Mouse (Mus musculus): ENCODE data around the gene Brap. TPM values are rescaled to one million over a fixed set of nuclear protein-coding genes. Genes with fewer than 3 reads are reported as not detected.
"Not testable (repeated sequence)": the region's sequence is repeated elsewhere in the genome, so short reads cannot be mapped to it uniquely, and the experiment has no call there.

The Brap gene
- polyA plus RNA-seq, 1 experiment from 2014 or later, result 51.3 TPM

DNA sequence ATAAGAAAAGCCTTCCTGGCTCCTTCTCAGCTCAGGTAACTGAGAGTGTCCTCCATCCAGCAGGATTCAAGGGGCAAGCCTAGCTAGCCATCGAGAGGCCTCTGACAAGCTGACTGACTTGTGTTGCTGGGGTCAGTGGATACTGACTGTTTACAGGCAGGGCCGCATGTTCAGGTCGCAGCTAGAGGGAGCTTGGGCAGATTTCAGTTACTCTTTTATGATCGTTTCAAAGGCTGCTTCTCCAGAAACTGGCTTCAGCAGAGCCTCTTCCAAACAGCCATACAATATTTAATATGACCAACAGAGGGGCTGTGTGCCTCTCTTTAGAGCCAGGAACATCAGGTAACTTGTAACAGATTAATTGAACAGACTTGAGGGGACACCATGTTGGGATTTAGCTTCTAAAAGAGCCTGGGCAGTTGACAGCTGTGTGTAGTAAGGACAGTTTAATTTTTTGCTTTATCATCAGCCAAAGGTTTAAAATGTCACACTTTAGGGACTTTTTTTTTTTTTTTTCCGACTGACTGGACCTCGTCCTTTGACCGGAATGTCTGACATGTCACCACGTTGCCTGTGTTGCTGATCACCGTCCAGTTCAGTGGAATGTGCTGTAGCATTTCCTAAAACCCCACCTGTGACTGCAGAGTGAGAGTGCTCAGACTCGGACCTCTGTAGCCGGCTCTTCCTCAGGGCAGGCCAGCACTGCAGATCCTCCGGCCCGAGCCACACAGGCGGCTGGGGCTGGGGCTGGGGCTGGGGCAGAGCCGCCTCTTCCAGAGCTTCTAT, 25.9 kb downstream of the Brap start:
- no peak overlapping the region for H3K4me2 ChIP-seq (ENCODE audit: low read depth)
- 80% methylated on average over 15 of the region's 15 CpGs for WGBS
- H3K27ac ChIP-seq (ENCODE audit: low read depth, low read length), result no peak overlapping the region
- peaks cover 20% of the 10 kb centered on the region for H3K36me3 ChIP-seq (ENCODE audit: control insufficient read depth, insufficient read depth, low read length)
- no peak for DNase-seq (ENCODE audit: low spot score)
- no peak overlapping the region for H3K9ac ChIP-seq (ENCODE audit: low read length)
- no peak for ATAC-seq (ENCODE audit: insufficient read depth, low FRiP score, low TSS enrichment)
- no peaks in the 10 kb centered on the region for H3K4me1 ChIP-seq (ENCODE audit: control insufficient read depth, insufficient read depth, low read length)
- no peak overlapping the region for H3K4me3 ChIP-seq (ENCODE audit: low read depth, low read length)
- no peaks in the 10 kb centered on the region for H3K27me3 ChIP-seq (ENCODE audit: control insufficient read depth, insufficient read depth, low read length)
- no peaks in the 10 kb centered on the region for H3K9me3 ChIP-seq (ENCODE audit: control insufficient read depth, low read length)

DNA sequence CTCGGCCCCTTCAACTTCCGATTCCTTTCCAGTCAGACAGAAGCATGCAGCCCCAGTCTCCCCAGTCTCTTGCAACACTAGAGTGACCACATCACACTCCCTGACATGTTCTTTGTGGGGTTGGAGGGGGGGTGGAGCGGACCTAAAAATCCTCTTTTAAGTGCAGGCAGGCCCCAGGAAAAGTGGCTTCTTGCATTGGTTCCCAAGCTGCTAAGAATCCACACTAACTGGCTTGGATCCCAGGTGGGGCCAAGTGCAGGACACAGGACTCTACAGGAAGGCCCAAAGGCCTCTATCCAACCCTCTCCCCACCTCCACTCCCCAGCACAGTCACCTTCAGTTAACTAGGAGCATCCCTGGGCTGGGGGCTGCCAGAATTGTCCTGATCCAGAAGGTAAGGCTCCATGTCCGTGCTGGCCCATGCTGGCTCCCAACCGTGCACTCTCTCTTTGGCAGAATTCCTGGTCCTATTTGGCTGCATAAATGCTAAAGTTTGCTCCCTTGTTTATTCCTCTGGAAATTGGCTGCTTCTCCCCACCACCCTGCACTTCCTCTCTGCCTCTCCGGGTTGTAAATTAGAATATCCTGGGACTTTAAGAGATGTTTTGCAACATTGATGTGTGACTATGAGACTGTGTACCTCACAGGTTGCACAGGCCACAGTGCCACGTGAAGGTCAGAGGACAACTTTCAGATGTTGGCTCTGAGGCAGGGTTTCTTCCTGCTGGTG, 30.3 kb downstream of the Brap start:
- Histone ChIP-seq H3K27ac (ENCODE audit: low read depth, low read length) (no peak overlapping the region), H3K4me1 (ENCODE audit: control insufficient read depth, insufficient read depth, low read length) (no peaks in the 10 kb centered on the region), H3K27me3 (ENCODE audit: control insufficient read depth, insufficient read depth, low read length) (no peaks in the 10 kb centered on the region), H3K4me2 (ENCODE audit: low read depth) (no peak overlapping the region), H3K4me3 (ENCODE audit: low read depth, low read length) (no peak overlapping the region), H3K36me3 (ENCODE audit: control insufficient read depth, insufficient read depth, low read length) (peaks cover 7% of the 10 kb centered on the region), H3K9ac (ENCODE audit: low read length) (no peak overlapping the region), H3K9me3 (ENCODE audit: control insufficient read depth, low read length) (no peaks in the 10 kb centered on the region)
- no peak for DNase-seq (ENCODE audit: low spot score)
- no peak for ATAC-seq (ENCODE audit: insufficient read depth, low FRiP score, low TSS enrichment)
- 85% methylated on average over 7 of the region's 7 CpGs for WGBS

DNA sequence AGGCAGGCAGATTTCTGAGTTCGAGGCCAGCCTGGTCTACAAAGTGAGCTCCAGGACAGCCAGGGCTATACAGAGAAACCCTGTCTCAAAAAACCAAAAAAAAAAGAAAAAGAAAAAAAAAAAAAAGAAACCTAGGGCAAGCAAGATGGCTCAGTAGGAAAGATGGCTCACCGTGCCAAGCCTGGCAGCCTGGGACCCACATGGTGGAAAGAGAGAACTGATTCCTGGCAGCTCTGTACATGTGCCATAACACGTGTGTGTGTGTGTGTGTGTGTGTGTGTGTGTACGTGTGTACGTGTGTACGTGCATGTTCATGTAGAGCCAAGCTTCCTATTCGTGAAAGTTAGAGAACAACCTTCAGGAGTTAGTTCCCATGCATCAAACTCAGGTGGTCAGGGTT, 31.1 kb downstream of the Brap start:
- not testable (repeated sequence) for H3K27ac ChIP-seq (ENCODE audit: low read depth, low read length); H3K4me2 ChIP-seq (ENCODE audit: low read depth); H3K36me3 ChIP-seq (ENCODE audit: control insufficient read depth, insufficient read depth, low read length); H3K4me1 ChIP-seq (ENCODE audit: control insufficient read depth, insufficient read depth, low read length); H3K4me3 ChIP-seq (ENCODE audit: low read depth, low read length); DNase-seq (ENCODE audit: low spot score); H3K9ac ChIP-seq (ENCODE audit: low read length); H3K27me3 ChIP-seq (ENCODE audit: control insufficient read depth, insufficient read depth, low read length); H3K9me3 ChIP-seq (ENCODE audit: control insufficient read depth, low read length); ATAC-seq (ENCODE audit: insufficient read depth, low FRiP score, low TSS enrichment)
- 93% methylated on average over 7 of the region's 7 CpGs for WGBS

DNA sequence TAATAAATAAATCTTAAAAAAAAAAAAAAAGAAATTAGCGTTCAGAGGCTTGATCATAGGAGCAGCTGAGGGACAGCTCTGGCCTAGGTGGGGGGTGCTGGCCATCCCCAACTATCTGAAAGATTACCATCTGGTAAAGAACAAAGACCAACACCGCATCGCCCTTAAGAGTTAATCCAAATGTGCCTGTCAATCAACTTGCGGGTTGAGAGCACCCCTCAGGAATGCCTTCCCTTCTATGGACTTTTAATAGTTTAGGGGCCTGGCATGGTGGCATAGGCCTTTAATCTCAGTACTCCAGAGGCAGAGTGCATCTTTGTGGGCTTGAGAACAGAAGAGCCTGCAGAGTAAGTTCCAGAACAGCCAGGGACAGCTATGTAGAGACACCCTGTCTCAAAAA, 32.5 kb downstream of the Brap start:
- ATAC-seq (ENCODE audit: insufficient read depth, low FRiP score, low TSS enrichment), result no peak
- no peak overlapping the region for H3K4me3 ChIP-seq (ENCODE audit: low read depth, low read length)
- WGBS, result 84% methylated on average over 4 of the region's 4 CpGs

DNA sequence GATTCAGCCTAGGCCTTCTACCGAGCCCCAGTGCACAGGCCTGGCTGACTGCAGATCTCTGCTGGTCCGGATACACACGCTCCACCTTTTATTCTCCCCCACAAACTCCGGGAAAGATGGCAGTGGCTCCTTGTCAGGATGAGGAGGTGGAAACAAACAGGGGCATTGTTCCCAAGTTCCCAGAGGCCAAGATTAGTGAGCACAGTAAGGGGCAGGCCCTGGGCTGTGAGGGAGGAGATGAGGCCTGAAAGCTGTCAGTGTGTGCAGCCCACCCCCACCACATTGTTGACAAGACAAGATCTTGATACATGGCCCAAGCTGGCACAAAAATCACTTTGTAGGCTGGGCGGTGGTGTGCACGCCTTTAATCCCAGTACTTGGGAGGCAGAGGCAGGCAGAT, 36.4 kb downstream of the Brap start:
- 60% methylated on average over 6 of the region's 6 CpGs for WGBS
- no peaks in the 10 kb centered on the region for H3K36me3 ChIP-seq (ENCODE audit: control insufficient read depth, insufficient read depth, low read length)
- no peaks in the 10 kb centered on the region for H3K4me1 ChIP-seq (ENCODE audit: control insufficient read depth, insufficient read depth, low read length)
- DNase-seq (ENCODE audit: low spot score) (no peak), ATAC-seq (ENCODE audit: insufficient read depth, low FRiP score, low TSS enrichment) (no peak)
- no peaks in the 10 kb centered on the region for H3K9me3 ChIP-seq (ENCODE audit: control insufficient read depth, low read length)
- H3K4me3 ChIP-seq (ENCODE audit: low read depth, low read length), result no peak overlapping the region
- no peak overlapping the region; the same call in 1 of the 2 replicates for H3K9ac ChIP-seq (ENCODE audit: low read length)
- H3K27ac ChIP-seq (ENCODE audit: low read depth, low read length), result 0 out of 2 replicates have a peak overlapping the region, but pooled peaks have one; percentile 27
- H3K4me2 ChIP-seq (ENCODE audit: low read depth), result no peak overlapping the region
- no peaks in the 10 kb centered on the region for H3K27me3 ChIP-seq (ENCODE audit: control insufficient read depth, insufficient read depth, low read length)

More for the DNA sequence above, 32.5 kb downstream of the Brap start:
- H3K4me1 ChIP-seq (ENCODE audit: control insufficient read depth, insufficient read depth, low read length), result no peaks in the 10 kb centered on the region
- H3K27ac ChIP-seq (ENCODE audit: low read depth, low read length), result no peak overlapping the region
- DNase-seq (ENCODE audit: low spot score), result no peak
- no peak overlapping the region for H3K9ac ChIP-seq (ENCODE audit: low read length)
- H3K4me2 ChIP-seq (ENCODE audit: low read depth), result no peak overlapping the region
- H3K27me3 ChIP-seq (ENCODE audit: control insufficient read depth, insufficient read depth, low read length), result no peaks in the 10 kb centered on the region
- H3K9me3 ChIP-seq (ENCODE audit: control insufficient read depth, low read length), result no peaks in the 10 kb centered on the region
- H3K36me3 ChIP-seq (ENCODE audit: control insufficient read depth, insufficient read depth, low read length), result no peaks in the 10 kb centered on the region

DNA sequence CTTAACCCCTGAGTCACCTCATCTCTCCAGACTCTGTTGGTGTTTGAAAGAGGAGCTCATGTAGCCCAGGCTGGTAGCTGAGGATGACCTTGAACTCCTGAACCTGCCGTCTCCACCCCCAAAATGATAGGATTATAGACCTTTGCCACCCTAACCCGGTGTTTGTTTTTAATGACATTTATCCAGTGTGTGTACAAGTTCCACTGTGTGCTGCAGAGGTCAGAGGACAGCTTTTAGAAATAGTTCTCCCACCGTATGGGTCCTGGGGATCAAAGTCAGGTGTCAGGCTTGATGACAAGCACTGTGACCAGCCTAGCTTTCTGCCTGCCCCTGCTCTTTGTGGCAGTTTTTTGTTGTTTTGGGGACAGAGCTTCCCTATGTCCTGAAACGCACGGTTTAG, 39.5 kb downstream of the Brap start:
- Histone ChIP-seq H3K9ac (ENCODE audit: low read length) (no peak overlapping the region), H3K9me3 (ENCODE audit: control insufficient read depth, low read length) (no peaks in the 10 kb centered on the region), H3K27me3 (ENCODE audit: control insufficient read depth, insufficient read depth, low read length) (no peaks in the 10 kb centered on the region), H3K4me2 (ENCODE audit: low read depth) (no peak overlapping the region), H3K4me1 (ENCODE audit: control insufficient read depth, insufficient read depth, low read length) (peaks cover 5% of the 10 kb centered on the region), H3K36me3 (ENCODE audit: control insufficient read depth, insufficient read depth, low read length) (no peaks in the 10 kb centered on the region), H3K27ac (ENCODE audit: low read depth, low read length) (no peak overlapping the region), H3K4me3 (ENCODE audit: low read depth, low read length) (no peak overlapping the region)
- no peak for ATAC-seq (ENCODE audit: insufficient read depth, low FRiP score, low TSS enrichment)
- no peak for DNase-seq (ENCODE audit: low spot score)
- 76% methylated on average over 5 of the region's 5 CpGs for WGBS

DNA sequence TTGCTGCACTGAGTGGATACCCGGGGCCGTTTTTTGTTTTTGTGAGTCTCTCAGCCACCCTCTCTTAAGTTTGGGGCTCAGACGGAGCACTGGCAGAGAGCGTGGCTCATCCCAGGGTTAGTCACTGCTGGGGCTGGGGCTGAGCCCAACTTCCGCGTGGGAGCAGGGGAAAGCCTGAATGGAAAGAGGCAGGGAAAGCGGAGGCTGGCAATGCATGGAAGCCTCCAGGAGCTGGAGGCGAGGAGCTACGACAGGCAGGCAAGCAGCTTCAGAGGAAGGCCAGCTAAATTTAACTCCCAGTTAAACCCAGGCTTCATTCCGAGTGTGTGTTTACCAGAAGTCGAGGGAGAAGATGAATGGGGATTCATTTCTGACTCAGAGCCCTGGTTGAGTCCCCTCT, 40.1 kb downstream of the Brap start:
- H3K4me3 ChIP-seq (ENCODE audit: low read depth, low read length), result no peak overlapping the region
- H3K9ac ChIP-seq (ENCODE audit: low read length), result no peak overlapping the region
- no peak overlapping the region for H3K27ac ChIP-seq (ENCODE audit: low read depth, low read length)
- no peak for DNase-seq (ENCODE audit: low spot score)
- no peak for ATAC-seq (ENCODE audit: insufficient read depth, low FRiP score, low TSS enrichment)
- H3K9me3 ChIP-seq (ENCODE audit: control insufficient read depth, low read length), result no peaks in the 10 kb centered on the region
- WGBS, result 40% methylated on average over 11 of the region's 11 CpGs
- H3K4me2 ChIP-seq (ENCODE audit: low read depth), result no peak overlapping the region
- no peaks in the 10 kb centered on the region for H3K27me3 ChIP-seq (ENCODE audit: control insufficient read depth, insufficient read depth, low read length)
- peaks cover 7% of the 10 kb centered on the region for H3K4me1 ChIP-seq (ENCODE audit: control insufficient read depth, insufficient read depth, low read length)
- no peaks in the 10 kb centered on the region for H3K36me3 ChIP-seq (ENCODE audit: control insufficient read depth, insufficient read depth, low read length)

DNA sequence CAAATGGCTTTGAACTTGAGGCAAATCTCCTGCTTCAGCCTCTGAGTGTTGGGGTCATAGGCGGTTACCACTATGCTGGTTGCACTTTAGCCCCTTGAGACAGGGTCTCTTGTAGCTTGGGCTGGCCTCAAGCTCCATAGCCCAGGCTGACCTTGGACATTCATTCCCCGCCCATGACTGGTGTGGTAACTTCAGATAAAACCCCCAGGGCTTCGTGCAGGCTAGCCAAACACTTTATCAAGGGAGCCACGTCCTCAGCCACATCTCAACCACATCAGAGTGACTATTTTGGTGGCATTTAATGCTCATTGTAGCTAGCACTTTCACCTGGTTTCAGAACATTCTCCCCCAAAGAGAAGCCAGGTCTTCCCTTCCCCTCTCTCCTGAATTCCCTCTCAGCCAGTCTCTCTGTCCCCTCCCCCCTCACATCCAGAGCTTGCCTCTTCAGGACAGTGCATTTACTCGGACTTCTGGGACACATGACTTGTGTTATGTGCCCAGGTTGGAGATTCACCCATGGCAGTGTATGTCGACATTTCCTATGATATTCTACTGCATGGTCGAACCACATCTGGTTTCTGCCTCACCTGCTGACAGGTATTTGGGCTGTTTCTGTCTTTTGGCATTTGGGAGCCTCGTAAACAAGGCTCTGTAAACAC, 40.9 kb downstream of the Brap start:
- no peak for DNase-seq (ENCODE audit: low spot score)
- H3K27me3 ChIP-seq (ENCODE audit: control insufficient read depth, insufficient read depth, low read length), result no peaks in the 10 kb centered on the region
- no peak for ATAC-seq (ENCODE audit: insufficient read depth, low FRiP score, low TSS enrichment)
- H3K4me2 ChIP-seq (ENCODE audit: low read depth), result no peak overlapping the region
- no peak overlapping the region for H3K27ac ChIP-seq (ENCODE audit: low read depth, low read length)
- WGBS, result 68% methylated on average over 8 of the region's 8 CpGs
- no peak overlapping the region for H3K9ac ChIP-seq (ENCODE audit: low read length)
- peaks cover 7% of the 10 kb centered on the region for H3K4me1 ChIP-seq (ENCODE audit: control insufficient read depth, insufficient read depth, low read length)
- H3K36me3 ChIP-seq (ENCODE audit: control insufficient read depth, insufficient read depth, low read length), result no peaks in the 10 kb centered on the region
- H3K9me3 ChIP-seq (ENCODE audit: control insufficient read depth, low read length), result no peaks in the 10 kb centered on the region
- H3K4me3 ChIP-seq (ENCODE audit: low read depth, low read length), result no peak overlapping the region

Data from neural tube, embryonic 11.5 days (tissue).